In genomic region chr16:20498677-20499475, GRCm38 (mm10) we compare ENCODE assay signal across 8 mouse cellular contexts. TPM values are rescaled to one million over a fixed set of nuclear protein-coding genes. Genes with fewer than 3 reads are reported as not detected.
DNase-seq lines count a peak whose midpoint lies in the region; ATAC-seq lines count a peak whose summit lies in the region.

Gene Eif2b5, plus strand, starts transcription at chr16:20498817.

- peak; percentile 93 for ATAC-seq in hindbrain, embryonic 11.5 days (ENCODE audit: low FRiP score)

- H3K9me3 ChIP-seq in hindbrain, embryonic 11.5 days (ENCODE audit: control insufficient read depth, low read length): no peaks in the 10 kb centered on the region

- H3K36me3 ChIP-seq in hindbrain, embryonic 11.5 days (ENCODE audit: control insufficient read depth, insufficient read depth, low read length): peaks cover 19% of the 10 kb centered on the region

- H3K4me3 ChIP-seq in hindbrain, embryonic 11.5 days (ENCODE audit: low read depth, low read length): peak within 1 kb of the TSS; percentile 94

- H3K9ac ChIP-seq in hindbrain, embryonic 11.5 days (ENCODE audit: low read depth, low read length): peak within 1 kb of the TSS; percentile 92

- DNase-seq in Muller cell, postnatal 12 days (ENCODE audit: inconsistent ontology term): peak; percentile 91
- DNase-seq in cerebellum, adult 9-11 months: peak; percentile 97
- peak; percentile 92 to 96 for DNase-seq in frontal cortex, adult 2 months (ENCODE audit: extremely low spot score in 1 of 2, low spot score in 1 of 2)
- peak; percentile 88 for DNase-seq in hindbrain, embryonic 11.5 days (ENCODE audit: low spot score)
- peak; percentile 90 to 93 for DNase-seq in layer of hippocampus, postnatal 10 days (ENCODE audit: low spot score in 2 of 2)
- DNase-seq in lung, postnatal 10 days: peak; percentile 96
- peak; percentile 91 for DNase-seq in ovary, postnatal 36 days (ENCODE audit: low spot score)
- peak; percentile 94 for DNase-seq in thymus, postnatal 25 days

- no peaks in the 10 kb centered on the region for H3K4me1 ChIP-seq in hindbrain, embryonic 11.5 days (replicated peaks; ENCODE audit: control insufficient read depth, insufficient read depth, low read length)

- under 1% methylated on average over 49 of the region's 49 CpGs for WGBS in hindbrain, embryonic 11.5 days

- peak within 1 kb of the TSS; percentile 81 for H3K27ac ChIP-seq in hindbrain, embryonic 11.5 days (ENCODE audit: low read depth, low read length)

- H3K4me2 ChIP-seq in hindbrain, embryonic 11.5 days (replicated peaks; ENCODE audit: low read depth, low read length): peak within 1 kb of the TSS; percentile 62

- peaks cover 9% of the 10 kb centered on the region for H3K27me3 ChIP-seq in hindbrain, embryonic 11.5 days (ENCODE audit: control insufficient read depth, insufficient read depth, low read length)

RNA-seq across cellular contexts. Expression of gene Eif2b5, which starts in this region (rescaled TPM):
- polyA plus RNA-seq in frontal cortex, adult 2 months (2012; rRNA removed): 40.7 and 46.6 TPM in 2 replicates
- 132 and 139 TPM in 2 replicates for polyA plus RNA-seq in hindbrain, embryonic 11.5 days (2014; fragmentation: Nextera tagmentation; extraction: Ambion mirVana)
- 10 to 100 TPM; 59.6 to 61.7 TPM for total RNA-seq in layer of hippocampus, postnatal 10 days (2021)

Comparison
In these comparisons a context has a peak if more than half of its experiments do, and no peak if none do; other contexts are left out.
1. Peak in every context shown above with its lines: DNase-seq, ATAC-seq, H3K4me3 ChIP-seq and H3K27ac ChIP-seq.